7 mouse cellular contexts compared by ENCODE assay signal in genomic region chr3:129725592-129725991, GRCm38 (mm10). TPM values are rescaled to one million over a fixed set of nuclear protein-coding genes. Genes with fewer than 3 reads are reported as not detected.
A peak's percentile ranks its signal among the peaks of the same experiment; 100 is the strongest.
DNase-seq lines count a peak whose midpoint lies in the region; ATAC-seq lines count a peak whose summit lies in the region.

No protein-coding gene starts in this region.

- peak overlapping the region; percentile 59 for H3K4me3 ChIP-seq in liver, embryonic 11.5 days (ENCODE audit: low read depth, low read length)
- H3K4me3 ChIP-seq in forebrain, embryonic 14.5 days (ENCODE audit: low read depth, low read length), result peak overlapping the region; percentile 45
- peak overlapping the region; percentile 59 for H3K4me3 ChIP-seq in limb, embryonic 10.5 days
- peak overlapping the region; percentile 37 for H3K4me3 ChIP-seq in stomach, embryonic 14.5 days (ENCODE audit: low read depth, low read length)

- WGBS in liver, embryonic 11.5 days, result 80% methylated on average over 5 of the region's 5 CpGs
- WGBS in forebrain, embryonic 14.5 days, result 79% methylated on average over 5 of the region's 5 CpGs
- WGBS in limb, embryonic 10.5 days, result 81% methylated on average over 5 of the region's 5 CpGs
- 80% methylated on average over 5 of the region's 5 CpGs for WGBS in stomach, embryonic 14.5 days

- H3K9ac ChIP-seq in liver, embryonic 11.5 days (ENCODE audit: low read depth, low read length), result no peak overlapping the region
- no peak overlapping the region for H3K9ac ChIP-seq in forebrain, embryonic 14.5 days (ENCODE audit: low read length)
- no peak overlapping the region for H3K9ac ChIP-seq in stomach, embryonic 14.5 days (replicated peaks; ENCODE audit: low read depth, low read length)

- no peak for ATAC-seq in liver, embryonic 11.5 days (replicated peaks; ENCODE audit: low FRiP score)
- peak; percentile 35 for ATAC-seq in forebrain, embryonic 14.5 days
- peak; percentile 16; the same call in 1 of the 2 replicates for ATAC-seq in stomach, embryonic 14.5 days (ENCODE audit: insufficient number of reproducible peaks, insufficient read depth, low FRiP score, low read depth)

- H3K27ac ChIP-seq in liver, embryonic 11.5 days (ENCODE audit: low read depth, low read length), result no peak overlapping the region
- no peak overlapping the region for H3K27ac ChIP-seq in forebrain, embryonic 14.5 days (ENCODE audit: low read depth, low read length)
- no peak overlapping the region for H3K27ac ChIP-seq in limb, embryonic 10.5 days
- H3K27ac ChIP-seq in stomach, embryonic 14.5 days (ENCODE audit: low read length), result no peak overlapping the region

- H3K4me2 ChIP-seq in liver, embryonic 11.5 days, result peak overlapping the region; percentile 50
- H3K4me2 ChIP-seq in forebrain, embryonic 14.5 days (ENCODE audit: low read length), result peak overlapping the region; percentile 64
- peak overlapping the region; percentile 50 for H3K4me2 ChIP-seq in stomach, embryonic 14.5 days (replicated peaks; ENCODE audit: low read depth, low read length)

- H3K36me3 ChIP-seq in liver, embryonic 11.5 days (ENCODE audit: control insufficient read depth, insufficient read depth, low read length), result no peaks in the 10 kb centered on the region
- H3K36me3 ChIP-seq in forebrain, embryonic 14.5 days (ENCODE audit: control insufficient read depth, insufficient read depth, low read length), result no peaks in the 10 kb centered on the region
- no peaks in the 10 kb centered on the region for H3K36me3 ChIP-seq in limb, embryonic 10.5 days
- H3K36me3 ChIP-seq in stomach, embryonic 14.5 days (ENCODE audit: control insufficient read depth, insufficient read depth, low read length), result no peaks in the 10 kb centered on the region

- no peak for DNase-seq in liver, embryonic 11.5 days (ENCODE audit: low spot score)
- DNase-seq in liver, result no peak
- DNase-seq in forebrain, embryonic 14.5 days (ENCODE audit: low spot score), result no peak
- DNase-seq in limb, embryonic 10.5 days (ENCODE audit: low spot score), result no peak
- DNase-seq in gastrocnemius, adult 18-20 months (ENCODE audit: low spot score), result no peak
- DNase-seq in urinary bladder, adult 2 months (ENCODE audit: low spot score), result no peak

- H3K27me3 ChIP-seq in liver, embryonic 11.5 days (replicated peaks; ENCODE audit: control insufficient read depth, insufficient read depth, low read length), result no peaks in the 10 kb centered on the region
- no peaks in the 10 kb centered on the region for H3K27me3 ChIP-seq in forebrain, embryonic 14.5 days (replicated peaks; ENCODE audit: control insufficient read depth, insufficient read depth, low read length)
- no peaks in the 10 kb centered on the region for H3K27me3 ChIP-seq in limb, embryonic 10.5 days (ENCODE audit: low read depth, poor library complexity, severe bottlenecking)
- no peaks in the 10 kb centered on the region for H3K27me3 ChIP-seq in stomach, embryonic 14.5 days (ENCODE audit: control insufficient read depth, insufficient read depth, low read length)

- peaks cover 3% of the 10 kb centered on the region; the same call in 1 of the 2 replicates for H3K4me1 ChIP-seq in liver, embryonic 11.5 days (replicated peaks; ENCODE audit: control insufficient read depth, insufficient read depth, low read length)
- peaks cover 4% of the 10 kb centered on the region; the same call in 1 of the 2 replicates for H3K4me1 ChIP-seq in forebrain, embryonic 14.5 days (ENCODE audit: control insufficient read depth, insufficient read depth, low read length)
- H3K4me1 ChIP-seq in limb, embryonic 10.5 days, result peaks cover 5% of the 10 kb centered on the region
- H3K4me1 ChIP-seq in stomach, embryonic 14.5 days (ENCODE audit: control insufficient read depth, insufficient read depth, low read length), result peaks cover 4% of the 10 kb centered on the region; the same call in 1 of the 2 replicates

- H3K9me3 ChIP-seq in liver, embryonic 11.5 days (ENCODE audit: control insufficient read depth, low read length), result no peaks in the 10 kb centered on the region
- no peaks in the 10 kb centered on the region for H3K9me3 ChIP-seq in forebrain, embryonic 14.5 days (replicated peaks; ENCODE audit: control insufficient read depth, low read length)
- H3K9me3 ChIP-seq in limb, embryonic 10.5 days (replicated peaks), result no peaks in the 10 kb centered on the region
- no peaks in the 10 kb centered on the region for H3K9me3 ChIP-seq in stomach, embryonic 14.5 days (ENCODE audit: control insufficient read depth, low read depth, low read length)

RNA-seq across cellular contexts. Expression of gene Egf, which starts 29.5 kb away (rescaled TPM):
- polyA plus RNA-seq in liver, embryonic 11.5 days (2014; fragmentation: Nextera tagmentation; extraction: Ambion mirVana), result 1.4 and 2.1 TPM in 2 replicates
- 0.89 and 1.5 TPM in 2 replicates for polyA plus RNA-seq in forebrain, embryonic 14.5 days (2014; fragmentation: Nextera tagmentation; extraction: Ambion mirVana)
- polyA plus RNA-seq in limb, embryonic 10.5 days (2016; fragmentation: Nextera tagmentation; extraction: Ambion mirVana), result 1.4 and 1.6 TPM in 2 replicates
- polyA plus RNA-seq in stomach, embryonic 14.5 days (2014; fragmentation: Nextera tagmentation; extraction: Ambion mirVana), result 2.0 and 2.2 TPM in 2 replicates
- total RNA-seq in gastrocnemius, adult 18-20 months (2021), result 10 to 100 TPM; 25.9 to 30.3 TPM
- 2.2 and 2.4 TPM in 2 replicates for polyA plus RNA-seq in urinary bladder, adult 2 months (2012; rRNA removed)
